Mouse (Mus musculus): ENCODE measurements at regions not wholly inside any gene's neighbourhood (a gene's known extent, or its start where the extent isn't known, plus 50 kb on each side); places are given as distances from the start of the nearest gene placed in this dataset.

GRCm38 (mm10) chr14:72149463-72149862 is 342.2 kb downstream of the Gm9195 start:
- no peak for TF ChIP-seq CTCF (IDR thresholded peaks at IDR 0.05; ENCODE audit: borderline replicate concordance, control insufficient read depth, extremely low read depth, insufficient read depth, low read length, poor library complexity)
- TF ChIP-seq POLR2A (IDR thresholded peaks at IDR 0.05; ENCODE audit: control insufficient read depth, extremely low read depth, insufficient read depth, low read length, poor library complexity): no peak

Measured in thymus, adult 2 months (tissue).